Mouse (Mus musculus): Measurements from ENCODE around the gene Nfat5. TPM values are rescaled to one million over a fixed set of nuclear protein-coding genes. Genes with fewer than 3 reads are reported as not detected.

Nfat5 gene
- total RNA-seq (2021) = 10 to 100 TPM; 35.1 to 39.5 TPM
- long read RNA-seq, experiment 1, full-length matches to known transcripts = 12 of 15 reads
- long read RNA-seq, experiment 1, partial matches to known transcripts = 0 of 15 reads
- long read RNA-seq, experiment 1, other reads (novel, unspliced or antisense) = 3 of 15 reads
- long read RNA-seq, experiment 2, full-length matches to known transcripts = 9 of 13 reads
- long read RNA-seq, experiment 2, partial matches to known transcripts = 0 of 13 reads
- long read RNA-seq, experiment 2, other reads (novel, unspliced or antisense) = 4 of 13 reads

- DNase-seq (ENCODE audit: low spot score in 2 of 2) = peak; percentile 94 to 97
Measured at GRCm38 (mm10) chr8:107292928-107293601, at the start of gene Nfat5. TSS of gene Nfat5 (plus strand) at chr8:107293470.

GRCm38 (mm10) chr8:107244218-107244617 lies 49.1 kb upstream of the Nfat5 start:
- DNase-seq (ENCODE audit: low spot score in 2 of 2) = peak in 1 of 2 experiments; percentile 24

- no peak for DNase-seq (ENCODE audit: low spot score in 2 of 2)
Measured at GRCm38 (mm10) chr8:107248456-107248855, 44.8 kb upstream of the Nfat5 start.

- no peak for DNase-seq (ENCODE audit: low spot score in 2 of 2)
Measured at GRCm38 (mm10) chr8:107251481-107252104, 41.7 kb upstream of the Nfat5 start.

GRCm38 (mm10) chr8:107253121-107253520 lies 40.1 kb upstream of the Nfat5 start:
- DNase-seq (ENCODE audit: low spot score in 2 of 2) = no peak

GRCm38 (mm10) chr8:107254403-107254802 lies 38.9 kb upstream of the Nfat5 start:
- DNase-seq (ENCODE audit: low spot score in 2 of 2) = no peak

- no peak for DNase-seq (ENCODE audit: low spot score in 2 of 2)
Measured at GRCm38 (mm10) chr8:107254951-107255457, 38.3 kb upstream of the Nfat5 start.

GRCm38 (mm10) chr8:107257223-107257622 lies 36.0 kb upstream of the Nfat5 start:
- no peak for DNase-seq (ENCODE audit: low spot score in 2 of 2)

GRCm38 (mm10) chr8:107260120-107260519 lies 33.1 kb upstream of the Nfat5 start:
- no peak for DNase-seq (ENCODE audit: low spot score in 2 of 2)

- DNase-seq (ENCODE audit: low spot score in 2 of 2) = no peak
Measured at GRCm38 (mm10) chr8:107261172-107261571, 32.1 kb upstream of the Nfat5 start.

- DNase-seq (ENCODE audit: low spot score in 2 of 2) = no peak
Measured at GRCm38 (mm10) chr8:107262046-107262705, 31.1 kb upstream of the Nfat5 start.

- no peak for DNase-seq (ENCODE audit: low spot score in 2 of 2)
Measured at GRCm38 (mm10) chr8:107265811-107266210, 27.5 kb upstream of the Nfat5 start.

- no peak for DNase-seq (ENCODE audit: low spot score in 2 of 2)
Measured at GRCm38 (mm10) chr8:107268501-107268900, 24.8 kb upstream of the Nfat5 start.

- no peak for DNase-seq (ENCODE audit: low spot score in 2 of 2)
Measured at GRCm38 (mm10) chr8:107269191-107269590, 24.1 kb upstream of the Nfat5 start.

GRCm38 (mm10) chr8:107269617-107270139 lies 23.6 kb upstream of the Nfat5 start:
- DNase-seq (ENCODE audit: low spot score in 2 of 2) = no peak

GRCm38 (mm10) chr8:107270287-107270686 lies 23.0 kb upstream of the Nfat5 start:
- no peak for DNase-seq (ENCODE audit: low spot score in 2 of 2)

- no peak for DNase-seq (ENCODE audit: low spot score in 2 of 2)
Measured at GRCm38 (mm10) chr8:107270751-107271150, 22.5 kb upstream of the Nfat5 start.

- no peak for DNase-seq (ENCODE audit: low spot score in 2 of 2)
Measured at GRCm38 (mm10) chr8:107277323-107277883, 15.9 kb upstream of the Nfat5 start.

- no peak for DNase-seq (ENCODE audit: low spot score in 2 of 2)
Measured at GRCm38 (mm10) chr8:107278571-107278970, 14.7 kb upstream of the Nfat5 start.

- no peak for DNase-seq (ENCODE audit: low spot score in 2 of 2)
Measured at GRCm38 (mm10) chr8:107286686-107287085, 6.6 kb upstream of the Nfat5 start.

- DNase-seq (ENCODE audit: low spot score in 2 of 2) = no peak
Measured at GRCm38 (mm10) chr8:107287522-107287921, 5.7 kb upstream of the Nfat5 start.
